Mouse (Mus musculus) C2C12 (cell line): ENCODE results near the gene Ccdc183.

ENCODE experiments used
- CEBPB ChIP-seq: IDR thresholded peaks from one replicate; pipeline ENCODE4 v1.6.1; 2011; ENCODE audit warnings: low read depth, mild to moderate bottlenecking, control low read depth, moderate library complexity
- CTCF ChIP-seq: IDR thresholded peaks from one replicate; pipeline ENCODE4 v1.5.1; 2011; ENCODE audit not compliant: control insufficient read depth, insufficient read depth, insufficient read length
- MAX ChIP-seq: IDR thresholded peaks from one replicate; pipeline ENCODE4 v1.6.1; 2011; ENCODE audit warnings: mild to moderate bottlenecking, control low read depth
- MYOD1 ChIP-seq: IDR thresholded peaks from one replicate; pipeline ENCODE4 v1.6.1; 2011; ENCODE audit warnings: low read depth; ENCODE audit not compliant: control insufficient read depth, insufficient read length
- MYOG ChIP-seq: IDR thresholded peaks from one replicate; pipeline ENCODE4 v1.6.1; 2011; ENCODE audit not compliant: control insufficient read depth, insufficient read length; ENCODE audit errors: extremely low read depth
- USF1 ChIP-seq: IDR thresholded peaks from one replicate; pipeline ENCODE4 v1.6.1; 2011; ENCODE audit warnings: low read depth, mild to moderate bottlenecking, control low read depth, moderate library complexity

GRCm38 (mm10) chr2:25634046-25634445 lies 16.6 kb upstream of the Ccdc183 start:
- TF ChIP-seq CTCF (peak; percentile 1), CEBPB (no peak), USF1 (no peak), MAX (no peak), MYOG (no peak), MYOD1 (no peak)
